13 mouse cellular contexts compared by ENCODE assay signal in the genomic region with DNA sequence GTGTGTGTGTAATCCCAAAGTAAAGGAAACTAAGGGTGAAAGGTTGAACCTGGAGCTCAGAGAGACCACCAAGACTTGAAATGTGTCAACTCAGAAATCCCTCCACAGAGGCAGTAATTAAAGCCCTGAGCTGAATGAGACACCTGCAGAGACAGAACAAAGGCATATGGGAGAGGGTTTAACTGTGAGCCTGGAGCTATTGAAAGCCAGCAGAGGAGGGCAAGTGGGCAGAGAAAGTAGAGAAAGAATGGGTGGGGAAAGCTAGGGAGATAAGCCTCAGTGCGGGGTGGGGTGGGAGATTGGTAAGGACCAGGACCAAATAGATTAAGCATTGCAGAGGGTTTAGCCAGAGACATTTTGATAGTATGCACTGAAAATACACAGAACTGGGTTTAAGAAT.
DNase-seq lines count a peak whose midpoint lies in the region; ATAC-seq lines count a peak whose summit lies in the region.
"Had no signal": no experiment of that assay in that cellular context is flagged by ENCODE, and none has a peak within 500 bp of the region (broad histone marks: within the 10 kb centered on the region; RNA-seq: fewer than 3 reads in every experiment).

No protein-coding gene starts in this region.

- no peak for DNase-seq in heart, adult 18-20 months
- DNase-seq in midbrain, embryonic 10.5 days (ENCODE audit: low spot score), result peak; percentile 42
- DNase-seq in liver, embryonic 11.5 days (ENCODE audit: low spot score), result no peak
- peak; percentile 51 for DNase-seq in retina, embryonic 14.5 days (ENCODE audit: low spot score)
- DNase-seq in T-cell, adult 2 months (ENCODE audit: low spot score), result no peak
- DNase-seq: cerebellum, adult 2 months; heart, postnatal 14 days; lung, adult 2 months had no signal

- peak overlapping the region; percentile 17; the same call in 1 of the 2 replicates for H3K4me2 ChIP-seq in heart, embryonic 11.5 days
- no peak overlapping the region for H3K4me2 ChIP-seq in midbrain, embryonic 16.5 days (ENCODE audit: low read length)
- peak overlapping the region; percentile 8; the same call in 1 of the 2 replicates for H3K4me2 ChIP-seq in liver, embryonic 11.5 days

- no peak overlapping the region for H3K4me3 ChIP-seq in heart, embryonic 11.5 days (ENCODE audit: low read depth, low read length)
- no peak overlapping the region for H3K4me3 ChIP-seq in midbrain, embryonic 10.5 days
- H3K4me3 ChIP-seq in midbrain, embryonic 16.5 days (ENCODE audit: low read depth, low read length), result no peak overlapping the region
- H3K4me3 ChIP-seq in liver, embryonic 11.5 days (ENCODE audit: low read depth, low read length), result no peak overlapping the region
- H3K4me3 ChIP-seq: erythroblast, embryonic 14.5 days; myocyte had no signal

- peaks cover 55% of the 10 kb centered on the region for H3K4me1 ChIP-seq in heart, embryonic 11.5 days (ENCODE audit: control insufficient read depth, insufficient read depth, low read length)
- peaks cover 52% of the 10 kb centered on the region for H3K4me1 ChIP-seq in midbrain, embryonic 10.5 days
- 0 out of 2 replicates have a peak, but pooled peaks cover 9% of the 10 kb centered on the region for H3K4me1 ChIP-seq in midbrain, embryonic 16.5 days (ENCODE audit: control insufficient read depth, insufficient read depth, low read length)
- peaks cover 6% of the 10 kb centered on the region for H3K4me1 ChIP-seq in liver, embryonic 11.5 days (replicated peaks; ENCODE audit: control insufficient read depth, insufficient read depth, low read length)

- WGBS in heart, embryonic 11.5 days (ENCODE audit: insufficient replicate concordance), result 4% methylated on average over 1 of the region's 1 CpGs
- WGBS in midbrain, embryonic 10.5 days, result 17% methylated on average over 1 of the region's 1 CpGs
- 9% methylated on average over 1 of the region's 1 CpGs for WGBS in midbrain, embryonic 16.5 days
- 14% methylated on average over 1 of the region's 1 CpGs for WGBS in liver, embryonic 11.5 days

- peak overlapping the region; percentile 60; the same call in 1 of the 2 replicates for H3K27ac ChIP-seq in heart, embryonic 11.5 days (ENCODE audit: low read depth, low read length)
- H3K27ac ChIP-seq in midbrain, embryonic 10.5 days (replicated peaks), result peak overlapping the region; percentile 78
- H3K27ac ChIP-seq in midbrain, embryonic 16.5 days (ENCODE audit: low read length), result no peak overlapping the region
- no peak overlapping the region for H3K27ac ChIP-seq in liver, embryonic 11.5 days (ENCODE audit: low read depth, low read length)
- H3K27ac ChIP-seq: kidney, postnatal 0 days had no signal

- H3K9ac ChIP-seq in heart, embryonic 11.5 days (ENCODE audit: low read depth, low read length), result no peak overlapping the region
- no peak overlapping the region for H3K9ac ChIP-seq in midbrain, embryonic 16.5 days (ENCODE audit: low read depth, low read length)
- no peak overlapping the region for H3K9ac ChIP-seq in liver, embryonic 11.5 days (ENCODE audit: low read depth, low read length)

- no peaks in the 10 kb centered on the region for H3K9me3 ChIP-seq in heart, embryonic 11.5 days (replicated peaks; ENCODE audit: control insufficient read depth, low read length)
- H3K9me3 ChIP-seq in midbrain, embryonic 10.5 days (replicated peaks), result no peaks in the 10 kb centered on the region
- no peaks in the 10 kb centered on the region for H3K9me3 ChIP-seq in midbrain, embryonic 16.5 days (replicated peaks; ENCODE audit: control insufficient read depth, low read length, poor library complexity, severe bottlenecking)
- no peaks in the 10 kb centered on the region for H3K9me3 ChIP-seq in liver, embryonic 11.5 days (ENCODE audit: control insufficient read depth, low read length)

- ATAC-seq in heart, embryonic 11.5 days (replicated peaks; ENCODE audit: insufficient number of reproducible peaks, low FRiP score, low TSS enrichment), result no peak
- ATAC-seq in midbrain, embryonic 16.5 days, result no peak
- peak; percentile 85 for ATAC-seq in liver, embryonic 11.5 days (replicated peaks; ENCODE audit: low FRiP score)

- no peaks in the 10 kb centered on the region for H3K27me3 ChIP-seq in heart, embryonic 11.5 days (ENCODE audit: control insufficient read depth, insufficient read depth, low read length)
- H3K27me3 ChIP-seq in midbrain, embryonic 10.5 days (ENCODE audit: low read depth, poor library complexity, severe bottlenecking), result peaks cover 62% of the 10 kb centered on the region
- no peaks in the 10 kb centered on the region for H3K27me3 ChIP-seq in midbrain, embryonic 16.5 days (ENCODE audit: control insufficient read depth, insufficient read depth, low read depth, low read length)
- no peaks in the 10 kb centered on the region for H3K27me3 ChIP-seq in liver, embryonic 11.5 days (replicated peaks; ENCODE audit: control insufficient read depth, insufficient read depth, low read length)

- H3K36me3 ChIP-seq in heart, embryonic 11.5 days (ENCODE audit: control insufficient read depth, insufficient read depth, low read length), result no peaks in the 10 kb centered on the region
- no peaks in the 10 kb centered on the region for H3K36me3 ChIP-seq in midbrain, embryonic 10.5 days
- no peaks in the 10 kb centered on the region for H3K36me3 ChIP-seq in midbrain, embryonic 16.5 days (ENCODE audit: control insufficient read depth, insufficient read depth, low read length)
- no peaks in the 10 kb centered on the region for H3K36me3 ChIP-seq in liver, embryonic 11.5 days (ENCODE audit: control insufficient read depth, insufficient read depth, low read length)

Comparison
In these comparisons a context has a peak if more than half of its experiments do, and no peak if none do; other contexts are left out.
1. H3K27ac ChIP-seq: peak in heart, embryonic 11.5 days (single experiment) and midbrain, embryonic 10.5 days (single experiment); none in midbrain, embryonic 16.5 days (single experiment) and liver, embryonic 11.5 days (single experiment).
2. DNase-seq: peak in midbrain, embryonic 10.5 days (single experiment) and retina, embryonic 14.5 days (single experiment); none in heart, adult 18-20 months (0 of 2), liver, embryonic 11.5 days (single experiment) and T-cell, adult 2 months (single experiment).